ENCODE assay signal across 23 mouse cellular contexts in genomic region chr1:34293198-34293597, GRCm38 (mm10).
DNase-seq lines count a peak whose midpoint lies in the region; ATAC-seq and TF ChIP-seq lines count a peak whose summit lies in the region.
"Had no signal": no experiment of that assay in that cellular context is flagged by ENCODE, and none has a peak within 500 bp of the region (broad histone marks: within the 10 kb centered on the region; RNA-seq: fewer than 3 reads in every experiment).

No protein-coding gene starts in this region.

- no peak for TF ChIP-seq CTCF in E14TG2a.4 (conservative IDR thresholded peaks at IDR 0.05; ENCODE audit: low read length)

- peaks cover 20% of the 10 kb centered on the region for H3K4me1 ChIP-seq in heart, embryonic 13.5 days
- peaks cover 31% of the 10 kb centered on the region for H3K4me1 ChIP-seq in E14TG2a.4 (replicated peaks; ENCODE audit: low read depth, low read length)
- H3K4me1 ChIP-seq: embryonic facial prominence, embryonic 10.5 days; forebrain, embryonic 12.5 days; hindbrain, embryonic 15.5 days; midbrain, embryonic 10.5 days had no signal

- ATAC-seq in heart, embryonic 13.5 days (ENCODE audit: extremely low read depth, insufficient number of reproducible peaks, low FRiP score, low TSS enrichment): no peak
- ATAC-seq: intestine, embryonic 16.5 days had no signal

- no peak for DNase-seq in heart, postnatal 36 days
- peak; percentile 68 for DNase-seq in cerebellum, adult 11 months
- DNase-seq in cerebellum, postnatal 10 days: peak; percentile 76 to 82
- DNase-seq in urinary bladder, postnatal 25 days (ENCODE audit: low spot score): no peak
- no peak for DNase-seq in lung, postnatal 4 days
- DNase-seq: adrenal gland, adult 2 months; kidney, postnatal 36 days; layer of hippocampus, adult 9-11 months; liver, embryonic 13.5 days; lung, embryonic 14.5 days; retina, postnatal 1 day; right cerebral cortex, postnatal 4 days; thymus, postnatal 14 days had no signal

- peaks cover 96% of the 10 kb centered on the region for H3K36me3 ChIP-seq in heart, embryonic 13.5 days
- peaks cover 96% of the 10 kb centered on the region for H3K36me3 ChIP-seq in E14TG2a.4 (ENCODE audit: insufficient read depth, low read length)

- H3K9me3 ChIP-seq in heart, embryonic 13.5 days: no peaks in the 10 kb centered on the region
- H3K9me3 ChIP-seq in E14TG2a.4 (ENCODE audit: low read length): no peaks in the 10 kb centered on the region
- H3K9me3 ChIP-seq: embryonic facial prominence, embryonic 10.5 days; forebrain, embryonic 12.5 days; hindbrain, embryonic 15.5 days; liver, embryonic 13.5 days had no signal

- intact Hi-C loops in heart, postnatal 36 days (cut with DNase I): no loop called here

- no peak overlapping the region for H3K4me2 ChIP-seq in heart, embryonic 13.5 days
- H3K4me2 ChIP-seq: forebrain, embryonic 12.5 days; hindbrain, embryonic 15.5 days; liver, embryonic 13.5 days; lung, embryonic 14.5 days had no signal

- H3K9ac ChIP-seq in heart, embryonic 13.5 days: no peak overlapping the region
- H3K9ac ChIP-seq: forebrain, embryonic 12.5 days; hindbrain, embryonic 15.5 days; liver, embryonic 13.5 days; lung, embryonic 14.5 days had no signal

- 0 out of 2 replicates have a peak overlapping the region, but pooled peaks have one; percentile 5 for H3K27ac ChIP-seq in heart, embryonic 13.5 days (replicated peaks)
- H3K27ac ChIP-seq: embryonic facial prominence, embryonic 10.5 days; forebrain, embryonic 12.5 days; hindbrain, embryonic 15.5 days; left cerebral cortex, adult 2 months; liver, embryonic 13.5 days; macrophage; midbrain, embryonic 10.5 days had no signal

- WGBS in heart, embryonic 13.5 days: 65% methylated on average over 14 of the region's 14 CpGs

- no peaks in the 10 kb centered on the region for H3K27me3 ChIP-seq in heart, embryonic 13.5 days (replicated peaks)
- no peaks in the 10 kb centered on the region for H3K27me3 ChIP-seq in E14TG2a.4 (ENCODE audit: insufficient read depth, low read length)
- H3K27me3 ChIP-seq: CH12.LX; forebrain, embryonic 12.5 days; hindbrain, embryonic 15.5 days; liver, embryonic 13.5 days had no signal

- H3K4me3 ChIP-seq in heart, embryonic 13.5 days: no peak overlapping the region
- peak overlapping the region; percentile 52 for H3K4me3 ChIP-seq in E14TG2a.4 (replicated peaks; ENCODE audit: low read length)
- H3K4me3 ChIP-seq: embryonic facial prominence, embryonic 10.5 days; forebrain, embryonic 12.5 days; hindbrain, embryonic 15.5 days; left cerebral cortex, adult 2 months; liver, embryonic 13.5 days; midbrain, embryonic 10.5 days had no signal

Comparison
In these comparisons a context has a peak if more than half of its experiments do, and no peak if none do; other contexts are left out.
1. DNase-seq: peak in cerebellum, adult 11 months (single experiment) and cerebellum, postnatal 10 days (2 of 2); none in heart, postnatal 36 days (0 of 2), urinary bladder, postnatal 25 days (single experiment) and lung, postnatal 4 days (0 of 2).